Mouse (Mus musculus): ENCODE measurements around the gene 3830403N18Rik.
"Not testable (repeated sequence)": the region's sequence is repeated elsewhere in the genome, so short reads cannot be mapped to it uniquely, and the experiment has no call there.

The 3830403N18Rik gene

DNA sequence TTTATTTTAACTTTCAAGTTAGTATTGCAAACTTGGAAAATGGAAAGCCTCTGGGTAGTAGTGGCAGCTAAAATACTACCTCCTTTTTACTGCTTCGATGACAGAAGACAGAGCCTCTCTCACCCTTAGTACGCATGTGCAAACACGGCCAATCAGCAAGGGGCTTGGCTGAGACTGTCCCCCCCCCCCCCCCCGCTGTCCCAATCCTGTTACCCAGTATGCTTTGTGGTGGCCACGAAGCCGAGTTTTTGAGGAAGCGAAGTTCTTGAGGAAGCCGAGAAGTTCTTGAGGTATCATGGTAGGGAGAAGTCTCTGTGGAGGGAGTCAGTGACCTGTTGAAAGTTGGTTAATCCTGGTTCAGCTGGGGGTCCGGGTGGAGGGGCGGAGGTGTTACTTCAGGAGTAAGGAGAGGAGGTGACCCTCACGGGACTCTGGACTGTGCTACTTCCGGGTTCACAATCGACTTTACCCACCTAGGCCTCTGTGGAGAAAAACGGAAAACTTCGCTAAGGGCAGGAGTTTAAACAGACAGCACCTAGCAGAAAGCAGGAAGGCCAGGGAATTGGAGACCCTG is at the start of gene 3830403N18Rik:
3830403N18Rik (plus strand) TSS at position 237 of the 574 bp plus-strand sequence.
- not testable (repeated sequence) for H3K36me3 ChIP-seq (ENCODE audit: control insufficient read depth, insufficient read depth, low read length, poor library complexity, severe bottlenecking); H3K27me3 ChIP-seq (ENCODE audit: control insufficient read depth, insufficient read depth, low read length, poor library complexity, severe bottlenecking)
- DNase-seq (ENCODE audit: low read depth, low spot score): peak; percentile 0

DNA sequence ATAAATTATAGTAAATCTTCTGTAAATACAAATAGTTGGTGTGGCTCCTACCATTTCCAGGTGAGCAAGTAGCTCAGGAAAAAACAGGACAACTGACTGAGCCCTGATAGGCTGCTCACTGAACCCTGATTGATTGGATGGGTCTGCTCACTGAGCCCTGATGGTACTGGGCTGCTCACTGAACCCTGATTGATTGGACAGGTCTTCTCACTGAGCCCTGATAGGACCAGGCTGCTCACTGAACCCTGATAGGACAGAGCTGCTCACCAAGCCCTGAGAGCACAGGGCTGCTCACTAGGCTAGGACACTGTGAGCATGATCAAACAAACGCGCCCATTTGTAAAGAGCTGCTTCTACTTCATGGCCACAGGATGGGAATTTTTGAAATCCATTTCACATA is 15.0 kb downstream of the 3830403N18Rik start:
- DNase-seq (ENCODE audit: low read depth, low spot score): no peak
- no peaks in the 10 kb centered on the region for H3K27me3 ChIP-seq (ENCODE audit: control insufficient read depth, insufficient read depth, low read length, poor library complexity, severe bottlenecking)
- no peaks in the 10 kb centered on the region for H3K36me3 ChIP-seq (ENCODE audit: control insufficient read depth, insufficient read depth, low read length, poor library complexity, severe bottlenecking)

DNA sequence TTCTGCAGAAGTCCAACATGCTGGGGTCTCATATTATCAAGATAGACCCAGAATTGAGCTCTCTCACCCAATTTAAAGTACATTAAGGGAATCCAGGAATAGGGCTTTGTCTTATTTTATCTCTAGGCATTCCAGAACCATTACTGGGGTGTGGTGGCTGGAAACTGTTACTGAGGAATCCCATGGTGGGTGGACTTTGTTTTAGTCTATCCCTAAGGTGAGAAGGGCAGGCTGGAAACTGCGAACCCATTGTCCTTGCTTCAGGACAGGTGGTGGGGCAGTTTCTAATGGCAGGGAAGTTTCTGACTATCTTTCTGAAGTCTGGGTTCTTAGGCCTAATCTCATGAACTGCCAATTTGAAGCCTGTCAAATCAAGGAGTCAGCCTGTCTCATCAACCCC is 50.1 kb downstream of the 3830403N18Rik start:
- H3K27me3 ChIP-seq (ENCODE audit: control insufficient read depth, insufficient read depth, low read length, poor library complexity, severe bottlenecking); H3K36me3 ChIP-seq (ENCODE audit: control insufficient read depth, insufficient read depth, low read length, poor library complexity, severe bottlenecking); DNase-seq (ENCODE audit: low read depth, low spot score): not testable (repeated sequence)
